Mouse (Mus musculus) testis, adult 10 weeks (tissue): ENCODE measurements around the gene Cnga3. TPM values are rescaled to one million over a fixed set of nuclear protein-coding genes. Genes with fewer than 3 reads are reported as not detected.

Source experiments
- polyA plus RNA-seq: library from polyadenylated mRNA; stranded (reverse); fragments of 350-450 nt; fragmentation: Illumina TruSeq; extraction: RNeasy Lipid Tissue Mini Kit (QIAGEN cat#74804); gene quantifications from one replicate; pipeline ENCODE4 v1.2.3, GENCODE M21; 2014; ENCODE audit warnings: low read depth, low replicate concordance

Gene Cnga3
- 0.62 TPM for polyA plus RNA-seq

DNA sequence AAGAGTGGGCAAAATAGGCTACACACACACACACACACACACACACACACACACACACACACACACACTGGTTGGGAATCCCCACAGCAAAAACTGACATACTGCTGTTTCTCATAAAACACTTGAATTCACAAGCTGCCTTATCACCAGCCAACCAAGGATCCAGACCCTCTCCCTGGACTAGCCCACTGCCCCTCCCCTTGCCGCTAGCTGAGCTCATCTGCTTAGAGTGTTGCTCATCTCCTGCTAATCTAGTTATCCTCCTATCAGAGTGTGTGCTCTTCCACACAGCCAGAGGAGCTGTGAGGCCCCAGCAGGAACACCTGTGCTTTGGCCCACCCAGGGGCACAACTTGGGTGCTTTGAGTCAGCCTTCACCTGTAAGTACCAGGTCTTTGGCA is at the start of gene Cnga3:
Cnga3 (plus strand) TSS at position 291 of the 400 bp plus-strand sequence.

GRCm38 (mm10) chr1:37299540-37300491 is 85.6 kb downstream of the Cnga3 start, which contains the start of gene Inpp4a:
Gene Inpp4a (plus strand): TSS chr1:37299865.

Other genes starting within 250 kb of the Cnga3 start
- gene Vwa3b, start 187.8 kb upstream of the Cnga3 start, polyA plus RNA-seq: 422 TPM
- gene Inpp4a, start 85.4 kb downstream of the Cnga3 start, polyA plus RNA-seq: 10.7 TPM
- 66.9 TPM for gene Coa5, start 215.7 kb downstream of the Cnga3 start, polyA plus RNA-seq
- gene Unc50, start 215.7 kb downstream of the Cnga3 start, polyA plus RNA-seq: 52.4 TPM